Mouse (Mus musculus) CD4-positive, CD25-positive, alpha-beta regulatory T cell, adult 4 months (primary cell): ENCODE measurements around the gene Vwa5b1. TPM values are rescaled to one million over a fixed set of nuclear protein-coding genes. Genes with fewer than 3 reads are reported as not detected.

Experiments
- ATAC-seq: one replicate; pipeline ENCODE4 v1.8.0; 2017
- polyA plus RNA-seq, 2 experiments: library from polyadenylated mRNA; unstranded; fragments of 100-300 nt; shearing (Covaris generic); gene quantifications; one replicate each; pipeline ENCODE4 v1.2.1; 2017

The Vwa5b1 gene
- polyA plus RNA-seq, 2 experiments from 2014 or later, result not detected

DNA sequence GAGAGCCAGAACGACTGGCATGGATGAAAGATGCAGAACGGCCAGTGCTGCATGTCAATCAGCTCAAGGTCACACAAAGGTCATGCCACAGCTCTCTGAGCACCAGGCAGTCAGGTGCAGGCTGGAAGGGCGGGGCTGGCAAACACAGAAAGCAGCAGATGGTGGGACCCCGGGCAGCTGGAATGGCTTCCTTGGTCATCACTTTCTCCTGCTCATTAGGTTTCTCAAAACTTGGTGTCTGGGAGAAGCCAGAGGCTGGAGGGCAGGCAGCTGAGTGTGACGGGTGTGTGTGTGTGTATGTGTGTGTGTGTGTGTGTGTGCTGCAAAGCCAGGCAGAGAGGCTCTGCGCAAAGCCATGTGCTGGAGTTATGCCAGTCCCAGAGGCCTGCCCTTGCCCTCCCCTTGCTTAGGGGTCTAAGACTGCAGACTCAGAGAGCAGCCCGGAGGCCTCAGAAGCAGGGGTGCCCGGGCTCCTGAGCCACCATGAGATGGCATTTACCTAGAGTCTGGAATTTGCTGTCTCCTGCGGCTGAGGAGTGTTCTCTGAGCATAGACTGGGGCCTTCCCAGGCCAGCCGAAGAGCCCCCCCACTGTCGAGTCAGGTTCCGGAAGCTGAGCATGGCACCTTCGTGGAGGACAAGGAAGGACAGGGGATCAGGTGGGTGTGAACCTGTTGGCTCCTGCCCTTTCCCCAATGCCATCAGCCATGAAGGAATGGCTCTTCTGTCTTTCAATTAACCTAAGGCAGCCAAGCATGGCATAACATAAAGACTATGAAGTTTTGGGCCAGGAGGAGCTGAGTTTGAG lies 60.7 kb downstream of the Vwa5b1 start:
- ATAC-seq, result no peak

DNA sequence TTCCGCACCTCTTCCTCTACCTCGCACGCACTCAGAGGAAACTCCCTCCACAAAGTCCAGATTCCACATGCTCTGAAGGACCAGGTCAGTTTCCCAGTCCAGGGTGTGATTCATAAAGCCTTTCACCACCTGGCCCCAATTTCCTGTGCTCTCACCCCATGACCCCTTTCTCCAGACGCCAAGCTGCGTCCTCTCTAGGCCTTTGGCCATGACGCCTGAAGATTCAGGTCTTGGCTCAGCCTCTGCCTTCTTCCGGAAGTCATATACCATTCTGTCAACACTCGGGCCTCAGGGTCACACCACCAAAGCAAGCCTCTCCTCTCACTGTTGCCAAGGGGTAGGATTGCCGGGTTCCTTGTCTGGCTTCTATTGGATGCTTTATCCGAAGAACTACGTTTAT lies 65.8 kb downstream of the Vwa5b1 start:
- ATAC-seq, result no peak

DNA sequence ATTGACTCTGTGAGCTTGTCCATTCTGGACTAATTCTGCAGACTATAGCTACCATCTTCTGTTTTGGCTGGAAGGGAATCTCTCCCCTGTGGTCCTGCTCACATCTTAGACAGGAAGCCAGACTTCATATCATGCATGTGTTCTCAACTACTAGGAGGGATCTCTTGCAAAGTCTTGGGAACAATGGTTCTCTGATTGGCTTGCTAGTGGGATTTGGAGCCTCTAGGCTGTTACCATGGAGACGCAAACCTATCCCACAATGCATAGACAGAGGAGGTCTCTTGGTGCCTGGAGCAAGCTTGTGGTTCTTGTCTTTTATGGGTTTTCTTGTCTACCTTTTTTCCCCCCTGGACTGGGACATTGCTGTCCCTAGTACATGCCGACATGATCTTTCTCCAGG lies 67.4 kb downstream of the Vwa5b1 start:
- ATAC-seq, result no peak

DNA sequence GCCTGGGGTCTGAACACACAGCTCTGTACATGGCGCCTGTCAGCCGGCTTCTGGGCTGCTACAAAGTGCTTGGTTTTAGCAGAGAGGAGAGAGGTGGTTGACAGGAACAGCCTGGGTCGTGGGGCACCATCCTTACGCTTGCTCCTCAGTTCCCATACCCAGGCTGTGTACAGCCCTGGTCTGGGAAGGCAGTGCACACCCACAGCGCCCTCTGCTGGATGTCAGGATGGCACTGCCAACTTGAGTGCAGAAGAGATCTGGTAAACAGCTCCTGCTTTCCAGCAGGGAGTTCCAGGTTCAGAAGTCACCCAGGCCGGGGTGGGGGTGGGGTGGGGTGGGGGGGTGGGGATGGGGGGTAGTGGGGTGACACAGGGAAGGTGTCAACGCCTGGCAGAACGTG lies 73.7 kb downstream of the Vwa5b1 start:
- ATAC-seq, result no peak

DNA sequence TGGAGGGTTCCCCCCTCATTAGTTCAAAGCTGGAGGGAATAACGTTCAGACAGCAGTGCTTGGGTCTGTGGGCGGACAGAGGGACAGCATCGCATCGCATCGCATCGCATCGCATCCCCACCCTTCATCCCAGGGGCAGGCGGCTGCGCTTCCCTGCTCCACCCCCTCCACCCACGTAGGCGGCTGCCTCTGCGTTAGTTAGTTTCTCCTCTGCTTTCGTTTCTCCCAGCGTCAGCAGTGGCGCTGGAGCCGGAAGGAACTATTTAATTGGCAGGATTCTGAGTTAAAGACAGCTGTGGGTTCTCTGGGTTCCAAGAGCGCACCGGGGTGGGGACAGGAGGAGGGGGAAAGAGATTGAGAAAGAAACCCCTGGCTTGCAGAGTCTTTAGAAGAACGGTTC lies 80.2 kb downstream of the Vwa5b1 start:
- no peak for ATAC-seq

DNA sequence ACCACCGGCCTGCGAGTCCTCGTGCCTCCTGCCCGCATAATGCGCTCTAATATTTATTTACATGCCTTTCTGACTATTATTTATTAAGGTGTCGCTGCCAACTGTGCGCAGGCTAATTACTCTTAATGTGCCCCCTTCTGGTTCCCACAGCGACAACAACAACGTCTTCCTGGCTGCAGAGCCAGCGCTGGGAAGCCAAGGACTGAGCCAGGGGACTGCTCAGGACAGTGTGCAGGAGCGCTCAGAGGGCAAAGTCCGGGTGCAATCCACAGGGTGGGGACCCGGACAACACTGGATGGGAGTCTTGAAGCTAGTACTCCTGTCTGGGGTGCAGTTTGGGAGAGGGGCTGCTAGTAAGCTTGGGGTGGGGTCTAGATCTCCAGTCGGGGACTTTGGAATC lies 80.8 kb downstream of the Vwa5b1 start:
- no peak for ATAC-seq

DNA sequence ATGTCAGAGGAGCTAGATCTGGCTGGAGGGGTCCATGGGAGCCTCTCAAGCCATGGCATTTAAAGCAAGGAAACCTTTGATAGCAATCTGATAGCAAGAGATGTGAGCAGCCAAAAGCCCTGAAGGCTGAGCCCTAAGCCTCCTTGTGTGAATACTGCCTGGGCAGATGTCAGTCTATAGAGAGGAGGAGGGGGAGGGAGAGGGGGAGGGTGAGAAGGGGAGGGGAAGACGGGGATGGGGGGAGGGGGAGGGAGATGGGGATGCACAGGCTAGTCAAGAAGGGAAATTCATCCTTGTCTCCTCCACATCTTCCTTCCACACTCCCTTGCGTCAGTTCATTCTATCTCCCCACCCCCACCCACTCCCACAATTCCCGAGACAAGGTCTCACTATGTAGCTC lies 81.4 kb downstream of the Vwa5b1 start:
- ATAC-seq, result no peak

DNA sequence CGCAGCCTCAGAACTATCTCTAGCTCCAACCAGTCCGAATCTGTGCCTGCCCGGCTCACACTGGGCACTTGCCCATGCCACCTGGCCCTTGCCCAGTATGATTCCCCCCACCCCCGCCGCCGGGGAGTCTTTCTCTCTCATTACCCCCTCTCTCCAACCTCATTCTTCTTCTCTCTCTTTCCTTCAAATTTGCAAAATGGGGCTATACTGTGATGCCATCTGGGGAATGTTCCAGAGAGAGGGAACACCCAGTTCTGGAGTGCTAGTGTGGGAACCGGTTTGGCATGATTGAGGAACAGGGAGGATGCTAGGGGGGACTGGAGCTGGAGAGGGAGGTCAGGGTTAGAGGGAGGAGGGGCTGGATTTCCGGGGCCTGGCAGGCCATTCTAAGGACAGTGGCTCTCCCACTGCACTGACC lies 82.2 kb downstream of the Vwa5b1 start:
- no peak for ATAC-seq

DNA sequence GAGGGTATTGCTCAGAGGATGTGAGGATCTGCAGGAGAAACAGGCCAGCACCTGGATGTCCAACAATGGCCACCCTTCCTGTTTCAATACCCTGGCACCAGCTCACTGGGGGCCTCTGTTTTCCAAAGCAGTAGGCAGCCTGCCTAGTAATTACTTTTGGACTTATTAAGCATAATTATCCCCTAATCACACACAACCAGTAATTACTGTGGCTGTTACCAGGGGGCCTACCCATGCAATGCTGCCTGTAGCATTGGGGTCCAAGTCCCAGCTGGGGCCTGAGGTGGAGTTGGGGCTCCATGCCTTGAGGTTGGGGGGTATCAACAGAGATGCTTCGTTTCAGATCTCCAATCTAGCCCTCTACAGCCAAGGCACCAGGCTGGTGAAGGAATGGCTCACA lies 82.6 kb downstream of the Vwa5b1 start:
- ATAC-seq, result no peak

DNA sequence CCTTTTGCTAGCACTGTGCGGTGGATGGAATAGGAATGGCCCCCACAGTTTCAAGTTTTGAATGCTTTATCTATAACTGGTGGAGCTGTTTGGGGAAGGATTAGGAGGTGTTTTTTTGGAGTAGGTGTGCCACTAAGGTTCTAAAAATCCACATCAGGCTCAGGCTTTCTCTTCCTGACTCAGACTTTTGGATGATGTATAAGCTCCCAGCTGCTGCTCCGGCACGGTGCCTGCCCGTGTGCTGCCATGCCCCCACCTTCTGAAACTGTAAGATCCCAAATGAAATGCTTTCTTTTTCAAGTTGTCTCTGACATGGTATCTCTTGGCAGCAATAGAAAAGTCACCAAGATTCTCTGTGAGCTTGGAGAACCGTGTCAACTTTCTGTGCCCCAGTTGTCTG lies 84.1 kb downstream of the Vwa5b1 start:
- no peak for ATAC-seq

DNA sequence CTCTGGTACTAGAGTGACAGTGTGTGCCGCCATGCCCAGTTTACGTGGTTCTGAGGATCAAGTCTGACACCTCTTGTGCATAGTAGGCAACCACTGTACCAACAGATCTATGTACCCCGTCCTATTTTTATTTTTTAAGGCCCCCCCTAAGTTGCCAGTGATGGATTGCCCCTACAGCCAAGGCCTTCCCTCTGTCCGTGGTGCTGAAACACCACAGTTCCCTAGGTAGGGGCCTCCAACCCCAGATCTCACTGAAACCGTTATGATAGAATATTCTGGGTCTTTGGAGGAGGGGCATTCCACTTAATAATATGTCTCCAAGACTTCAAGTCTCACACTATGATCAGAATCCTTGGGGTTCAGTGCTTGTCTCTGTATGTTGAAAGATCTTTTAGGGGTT lies 85.1 kb downstream of the Vwa5b1 start:
- no peak for ATAC-seq

DNA sequence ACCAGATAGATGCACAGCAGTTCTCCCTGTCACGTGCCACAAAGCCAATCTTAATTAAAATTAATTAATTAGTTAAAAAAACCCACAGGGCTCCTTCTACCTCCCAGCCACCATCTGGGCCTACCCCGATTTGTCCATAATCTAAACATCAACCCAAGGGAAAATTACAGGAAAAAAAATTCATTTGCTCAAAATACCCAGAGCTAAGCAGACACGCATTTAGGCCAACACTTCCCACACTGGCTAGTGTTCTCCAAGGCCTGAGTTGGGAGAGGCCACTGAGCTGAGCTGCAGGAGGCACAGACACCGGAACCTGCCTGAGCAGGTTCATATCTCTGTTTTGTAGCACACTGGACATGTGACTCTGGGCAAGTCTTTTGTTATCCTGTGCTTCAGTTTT lies 86.7 kb downstream of the Vwa5b1 start:
- no peak for ATAC-seq

DNA sequence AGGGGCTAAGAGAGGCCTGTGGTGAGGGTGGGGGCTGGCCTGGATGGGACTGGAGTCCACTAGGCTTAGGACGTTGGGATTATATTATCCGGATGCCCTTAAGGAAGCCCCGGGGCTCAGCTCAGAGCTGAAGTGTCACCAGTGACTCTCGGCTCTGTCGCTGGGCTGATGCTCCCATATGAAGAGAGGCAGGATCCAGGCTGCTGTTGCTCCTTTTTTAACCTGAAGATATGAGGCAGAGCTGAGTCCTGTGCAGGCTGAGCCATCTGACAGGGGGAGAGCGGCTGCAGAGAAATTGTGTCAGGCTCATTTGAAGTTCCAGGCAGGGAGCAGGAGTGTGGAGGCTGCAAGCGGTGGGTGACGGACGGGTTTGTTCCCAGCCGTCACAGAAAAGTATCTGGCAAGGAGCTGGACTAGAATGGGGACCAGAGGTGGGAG lies 87.5 kb downstream of the Vwa5b1 start:
- no peak for ATAC-seq

DNA sequence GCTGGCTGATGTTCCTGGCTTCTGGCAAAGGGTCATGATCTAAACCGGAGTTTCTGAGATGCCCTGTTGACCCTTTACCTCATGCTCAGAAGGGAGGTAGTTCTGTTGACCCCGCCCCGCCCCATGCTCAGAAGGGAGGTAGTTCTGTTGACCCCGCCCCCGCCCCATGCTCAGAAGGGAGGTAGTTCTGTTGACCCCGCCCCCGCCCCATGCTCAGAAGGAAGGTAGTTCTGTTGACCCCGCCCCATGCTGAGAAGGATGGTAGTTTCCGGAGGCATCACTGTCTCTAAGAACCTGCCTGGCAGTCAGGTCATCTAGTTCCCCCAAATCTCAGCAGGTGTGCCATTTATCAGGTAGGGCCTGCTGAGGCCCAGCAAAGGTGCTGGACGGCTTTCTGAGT lies 88.1 kb downstream of the Vwa5b1 start:
- no peak for ATAC-seq

DNA sequence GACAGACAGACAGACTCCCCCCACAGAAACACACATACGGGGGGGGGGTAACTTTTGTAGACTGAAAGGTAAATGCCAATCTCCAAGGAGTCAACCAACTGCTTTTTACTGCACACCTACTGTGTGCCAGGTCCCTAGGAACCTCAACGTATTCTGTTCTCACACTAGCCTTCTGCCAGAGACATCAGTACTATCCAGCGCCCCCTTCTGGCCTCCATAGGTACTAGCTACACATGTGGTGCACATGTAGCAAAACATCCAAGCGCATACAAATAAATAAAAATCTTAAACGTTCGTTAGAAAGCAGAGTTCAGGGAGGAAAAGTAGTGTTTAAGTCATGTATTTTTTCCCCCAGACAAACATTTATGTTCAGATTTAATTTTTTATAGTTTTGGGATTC lies 88.6 kb downstream of the Vwa5b1 start:
- ATAC-seq, result no peak

DNA sequence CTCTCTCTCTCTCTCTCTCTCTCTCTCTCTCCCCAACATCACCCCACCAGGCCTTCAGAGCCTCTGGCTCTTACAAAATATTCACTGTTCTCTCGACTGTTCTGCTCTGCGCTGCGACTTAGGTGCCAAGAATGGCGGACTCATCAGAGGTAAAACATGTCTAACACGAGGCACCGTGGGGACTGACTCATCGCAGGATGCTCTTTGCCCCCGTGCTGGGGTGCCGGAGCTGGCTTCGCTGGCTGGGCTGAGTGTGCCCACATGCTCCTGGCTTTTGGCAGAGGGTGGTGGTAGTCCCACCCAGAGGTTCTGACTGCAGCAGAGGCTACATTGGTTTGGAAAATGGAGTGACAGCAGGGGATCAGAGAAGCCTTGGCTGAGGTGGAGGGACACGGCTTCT lies 89.4 kb downstream of the Vwa5b1 start:
- no peak for ATAC-seq

DNA sequence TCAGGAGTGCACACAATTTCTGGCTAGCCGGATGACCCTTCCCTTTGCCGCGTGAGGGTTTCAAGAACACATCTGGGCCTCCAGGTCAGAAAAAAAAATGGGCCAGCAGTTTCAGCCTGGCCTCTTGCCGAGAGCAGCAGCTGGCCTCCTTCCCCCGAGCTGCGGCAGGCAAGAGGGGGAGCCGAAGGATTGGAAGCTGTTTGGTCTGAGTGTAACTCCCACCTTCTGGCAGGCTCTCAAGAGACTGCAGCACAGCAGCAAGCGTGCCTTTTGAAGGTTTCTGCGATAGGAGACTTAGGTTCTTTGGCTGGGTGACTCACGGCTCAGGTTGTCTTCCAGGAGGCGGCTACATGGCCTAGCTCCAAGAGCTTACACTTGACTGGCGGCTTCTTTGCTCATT lies 92.5 kb downstream of the Vwa5b1 start:
- ATAC-seq, result no peak

DNA sequence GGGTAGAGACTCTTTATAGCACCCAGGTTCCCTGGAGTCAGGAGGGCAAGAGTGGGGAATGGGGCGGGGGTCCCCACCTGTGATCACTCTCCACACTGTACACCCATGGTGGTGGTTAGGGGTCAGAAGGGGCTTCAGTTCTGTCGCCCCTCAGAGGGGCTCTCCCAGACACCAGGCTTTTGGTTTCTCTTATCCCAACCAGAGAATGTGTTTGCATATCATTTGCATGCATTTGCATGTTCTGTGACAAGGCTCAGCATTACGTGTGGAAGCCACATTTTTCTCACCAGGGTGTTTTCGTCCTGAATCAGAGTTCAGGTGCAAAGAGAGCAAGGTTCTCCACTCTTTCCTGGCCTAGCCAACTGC lies 97.6 kb downstream of the Vwa5b1 start:
- ATAC-seq, result no peak

DNA sequence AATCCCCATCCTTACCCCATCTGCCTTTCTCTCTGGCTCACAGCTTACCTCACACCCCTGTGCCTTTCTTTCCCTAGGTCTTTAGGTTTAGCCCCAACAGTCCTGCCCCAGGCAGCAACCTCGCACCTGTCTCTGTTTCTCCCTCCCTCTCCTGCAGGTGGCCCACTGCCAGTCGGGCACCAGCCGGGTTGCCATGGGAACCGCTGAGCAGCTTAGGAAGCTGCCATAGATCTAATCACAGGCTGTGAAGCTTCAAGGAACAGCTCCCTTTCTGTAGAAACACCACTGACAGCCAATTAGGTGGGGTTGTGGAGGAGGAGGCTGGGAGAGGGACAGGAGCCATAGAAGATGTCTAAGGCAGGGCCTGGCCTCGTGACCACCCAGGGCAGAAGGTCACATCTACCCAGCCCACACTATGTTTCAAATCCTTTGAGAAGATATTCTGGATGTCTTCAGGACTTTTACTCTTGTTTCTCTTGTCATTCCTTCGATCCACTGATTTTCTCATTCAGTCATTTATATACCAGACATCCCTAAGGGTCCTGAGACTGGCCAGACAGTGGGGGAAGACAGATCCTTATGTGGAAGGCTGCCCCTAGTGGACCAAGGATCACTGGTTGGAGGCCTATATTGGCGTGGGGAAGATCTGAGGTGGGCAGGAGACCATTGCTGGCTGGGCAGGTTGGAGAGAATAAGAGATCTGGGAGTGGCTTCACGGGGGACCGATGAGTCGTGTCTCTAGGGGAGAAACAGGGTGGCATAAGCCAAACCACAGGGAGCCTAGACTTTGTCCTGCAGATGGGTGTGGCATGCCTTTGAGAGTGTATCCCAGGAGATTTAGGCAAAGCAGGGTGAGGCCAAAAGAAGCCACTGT lies 98.2 kb downstream of the Vwa5b1 start:
- no peak for ATAC-seq

DNA sequence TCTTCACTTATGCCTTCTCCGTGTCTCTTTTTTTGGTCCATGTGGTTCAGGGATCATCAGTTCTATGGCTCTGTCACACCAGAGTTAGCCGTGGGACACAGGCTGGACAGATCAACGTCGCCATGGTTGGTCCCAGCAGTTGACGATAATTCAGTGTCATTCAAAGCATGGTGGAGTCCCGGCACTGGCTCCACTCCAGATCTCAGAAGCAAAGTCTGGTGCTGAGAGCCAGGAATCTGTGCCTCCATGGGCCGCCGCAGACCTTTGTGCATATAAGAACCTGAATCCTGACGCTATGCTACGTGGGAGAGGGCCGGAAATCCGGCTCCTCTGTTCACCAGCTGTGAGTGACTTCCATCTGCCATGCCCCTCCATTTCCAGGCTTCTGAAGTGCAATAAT lies 100.1 kb downstream of the Vwa5b1 start:
- no peak for ATAC-seq

DNA sequence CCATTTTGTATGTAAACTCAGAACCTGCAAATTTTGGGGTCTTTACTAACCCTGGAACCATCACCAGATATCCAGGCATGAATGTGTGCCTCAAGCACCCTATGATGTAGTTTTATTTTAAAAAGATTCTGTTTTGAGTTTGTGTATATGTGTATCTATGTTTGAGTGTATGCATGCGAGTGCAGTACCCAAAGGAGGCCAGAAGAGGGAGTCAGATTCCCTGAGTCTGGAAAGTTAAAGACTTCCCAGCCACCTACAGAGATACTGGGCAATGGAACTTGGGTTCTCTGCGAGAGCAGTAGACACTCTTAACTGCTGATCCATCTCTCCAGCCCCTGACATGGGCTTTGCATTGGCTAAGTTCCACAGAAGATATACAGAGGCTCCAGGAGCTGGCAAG lies 101.8 kb downstream of the Vwa5b1 start:
- ATAC-seq, result no peak

DNA sequence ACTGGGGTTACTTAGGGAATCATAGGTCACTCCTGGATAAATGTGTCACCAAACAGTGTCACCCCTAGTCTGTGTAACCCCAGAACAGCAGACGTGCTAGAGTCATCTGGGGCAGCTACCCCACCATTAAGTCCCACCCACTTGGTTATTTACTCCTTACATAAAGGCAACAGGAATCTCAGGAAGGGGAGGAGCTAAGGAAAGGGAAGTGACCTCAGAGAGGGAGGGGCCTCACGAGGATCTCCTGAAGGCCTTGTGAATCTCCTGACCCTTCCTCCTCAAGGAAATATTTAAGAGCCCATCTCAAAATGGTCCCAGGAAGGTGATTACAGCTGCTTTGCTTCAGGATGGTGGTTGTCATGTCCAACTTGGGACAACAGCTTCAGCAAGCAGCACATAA lies 103.9 kb downstream of the Vwa5b1 start:
- ATAC-seq, result no peak

DNA sequence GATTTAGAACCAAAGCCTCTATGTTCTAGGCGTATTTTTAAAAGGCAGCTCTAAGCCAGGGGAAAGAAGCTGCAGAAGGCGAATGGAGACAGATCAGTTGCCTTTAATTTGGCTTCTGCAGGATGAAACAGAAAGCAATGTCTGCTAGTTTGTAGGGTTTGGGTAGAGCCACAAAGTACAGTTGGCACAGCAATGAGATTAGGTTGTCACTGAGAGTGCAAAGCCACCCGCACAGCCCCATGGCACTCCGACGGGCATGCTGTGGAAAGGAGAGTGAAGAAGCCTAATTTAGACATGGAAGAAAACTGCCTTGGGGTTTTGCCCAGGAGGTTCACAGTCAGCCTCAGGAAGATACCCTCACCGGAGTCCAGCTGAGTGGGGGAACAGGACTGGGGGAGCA lies 105.7 kb downstream of the Vwa5b1 start:
- ATAC-seq, result no peak

DNA sequence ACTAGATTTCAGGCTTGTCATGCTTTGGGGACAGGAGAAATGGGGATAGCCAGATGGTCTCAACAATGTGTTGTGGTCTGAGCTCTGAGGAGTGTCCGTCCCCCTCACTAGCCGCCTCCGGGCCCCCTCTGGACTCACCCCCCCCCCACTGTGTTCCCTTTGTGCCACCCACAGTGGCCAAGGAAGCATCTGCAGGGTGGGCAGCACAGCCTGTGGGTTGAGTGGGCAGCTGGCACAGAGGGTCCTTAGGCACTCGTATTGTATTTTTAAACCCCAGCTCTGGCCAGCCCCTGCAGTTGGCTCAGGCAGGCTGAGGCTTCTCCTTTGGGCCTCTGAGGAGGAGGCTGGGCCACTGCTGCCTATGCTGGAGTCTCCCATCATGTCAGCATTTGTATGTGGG lies 110.0 kb downstream of the Vwa5b1 start:
- ATAC-seq, result no peak
